Mouse (Mus musculus): ENCODE measurements around the gene Faap100. TPM values are rescaled to one million over a fixed set of nuclear protein-coding genes. Genes with fewer than 3 reads are reported as not detected.

Faap100 gene
- polyA plus RNA-seq, 1 experiment from 2014 or later, result 81.1 TPM

DNA sequence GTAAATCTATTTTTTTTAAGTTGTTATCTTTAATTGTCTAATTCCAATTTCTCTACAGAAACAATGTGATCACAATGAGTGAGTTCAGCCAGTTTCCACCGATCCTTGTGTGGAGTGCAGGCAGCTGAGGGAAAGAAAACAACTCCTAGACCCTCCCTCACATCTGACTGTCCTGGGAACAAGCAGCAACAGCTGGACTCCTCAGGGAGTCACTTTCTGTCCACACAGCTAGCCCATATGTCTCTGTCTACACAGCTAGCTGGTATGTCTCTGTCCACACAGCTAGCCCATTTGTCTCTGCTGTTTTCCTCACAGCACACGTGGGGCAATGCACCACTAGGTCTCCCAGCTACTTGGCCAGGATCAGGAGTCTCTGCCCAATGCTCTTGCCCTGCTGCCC, 19.0 kb upstream of the Faap100 start:
- WGBS, result 92% methylated on average over 2 of the region's 2 CpGs
- no peaks in the 10 kb centered on the region for H3K27me3 ChIP-seq
- H3K9ac ChIP-seq (replicated peaks), result no peak overlapping the region
- no peak overlapping the region for H3K27ac ChIP-seq
- H3K4me3 ChIP-seq (replicated peaks), result no peak overlapping the region
- H3K9me3 ChIP-seq, result no peaks in the 10 kb centered on the region
- no peak overlapping the region for H3K4me2 ChIP-seq (replicated peaks)
- peaks cover 85% of the 10 kb centered on the region for H3K36me3 ChIP-seq
- ATAC-seq, result no peak
- no peaks in the 10 kb centered on the region for H3K4me1 ChIP-seq (replicated peaks)

DNA sequence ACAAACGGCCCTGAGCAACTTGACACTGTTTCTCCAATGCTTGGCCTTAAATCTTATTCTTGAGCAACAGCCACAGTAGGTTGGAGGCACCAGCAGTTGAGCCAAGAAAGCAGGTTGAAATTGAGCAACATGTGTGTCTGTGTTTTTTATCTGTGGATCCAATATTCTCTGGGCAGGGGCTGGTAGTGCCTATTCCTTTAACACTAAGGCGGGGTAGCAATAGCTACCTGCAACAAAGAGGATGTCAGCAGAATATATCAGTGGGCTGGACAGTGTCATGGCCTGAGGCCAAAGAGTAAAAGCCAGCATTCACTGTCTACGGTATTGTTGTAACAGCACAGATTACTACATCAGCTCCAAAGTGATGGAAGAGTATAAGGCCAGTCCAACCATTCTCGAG, 17.1 kb upstream of the Faap100 start:
- H3K4me2 ChIP-seq (replicated peaks), result no peak overlapping the region
- H3K27ac ChIP-seq, result no peak overlapping the region
- H3K27me3 ChIP-seq, result no peaks in the 10 kb centered on the region
- no peak overlapping the region for H3K4me3 ChIP-seq (replicated peaks)
- peaks cover 79% of the 10 kb centered on the region for H3K36me3 ChIP-seq
- no peak for ATAC-seq
- 84% methylated on average over 4 of the region's 4 CpGs for WGBS
- H3K9me3 ChIP-seq, result no peaks in the 10 kb centered on the region
- H3K9ac ChIP-seq (replicated peaks), result no peak overlapping the region
- H3K4me1 ChIP-seq (replicated peaks), result no peaks in the 10 kb centered on the region

DNA sequence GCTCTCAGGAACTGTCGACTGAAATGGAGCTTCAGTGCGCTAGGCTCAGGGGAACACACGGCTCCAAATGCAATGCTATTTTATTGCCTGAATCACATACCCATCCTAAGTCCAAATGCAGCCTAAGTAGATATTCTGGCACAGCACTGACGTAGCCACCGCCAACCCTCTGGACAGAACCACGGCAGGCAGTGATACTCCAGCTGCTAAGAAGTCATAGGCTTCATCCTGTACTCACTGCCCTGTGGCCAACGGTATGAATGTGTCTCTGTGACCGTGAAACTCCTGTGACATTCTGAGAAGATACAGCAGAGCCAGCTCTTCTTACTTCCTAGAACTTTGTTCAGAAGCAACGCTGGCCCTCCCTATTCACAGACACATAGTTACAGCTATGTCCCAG, 10.0 kb upstream of the Faap100 start:
- WGBS, result 95% methylated on average over 9 of the region's 9 CpGs
- Histone ChIP-seq H3K4me3 (replicated peaks) (no peak overlapping the region), H3K9me3 (no peaks in the 10 kb centered on the region), H3K27ac (no peak overlapping the region), H3K36me3 (peaks cover 74% of the 10 kb centered on the region), H3K9ac (replicated peaks) (no peak overlapping the region), H3K27me3 (no peaks in the 10 kb centered on the region), H3K4me2 (replicated peaks) (no peak overlapping the region), H3K4me1 (replicated peaks) (no peaks in the 10 kb centered on the region)
- no peak for ATAC-seq

DNA sequence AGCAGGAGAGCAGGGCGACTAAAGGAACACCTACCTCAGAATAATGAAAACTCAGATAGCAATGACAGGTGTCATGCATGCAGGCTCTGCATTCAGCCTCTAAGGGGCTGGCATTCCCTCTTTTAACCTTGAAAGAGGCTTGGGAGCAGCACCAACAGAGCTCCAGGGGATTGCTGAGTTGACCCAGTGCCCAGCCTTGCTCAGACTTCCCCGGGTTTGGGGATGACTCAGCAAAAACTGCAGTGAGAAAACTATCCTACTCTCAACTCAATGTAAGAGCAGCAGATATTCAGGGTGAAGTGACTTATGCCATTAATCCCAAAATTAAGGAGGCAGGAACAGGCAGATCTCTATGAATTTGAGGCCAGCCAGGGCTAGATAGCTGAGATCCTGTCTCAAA, 8.6 kb upstream of the Faap100 start:
- Histone ChIP-seq H3K36me3 (peaks cover 74% of the 10 kb centered on the region), H3K27ac (no peak overlapping the region), H3K4me3 (replicated peaks) (no peak overlapping the region), H3K9me3 (no peaks in the 10 kb centered on the region), H3K9ac (replicated peaks) (no peak overlapping the region), H3K4me1 (replicated peaks) (no peaks in the 10 kb centered on the region), H3K4me2 (replicated peaks) (no peak overlapping the region), H3K27me3 (no peaks in the 10 kb centered on the region)
- no peak for ATAC-seq
- 77% methylated on average over 2 of the region's 2 CpGs for WGBS

DNA sequence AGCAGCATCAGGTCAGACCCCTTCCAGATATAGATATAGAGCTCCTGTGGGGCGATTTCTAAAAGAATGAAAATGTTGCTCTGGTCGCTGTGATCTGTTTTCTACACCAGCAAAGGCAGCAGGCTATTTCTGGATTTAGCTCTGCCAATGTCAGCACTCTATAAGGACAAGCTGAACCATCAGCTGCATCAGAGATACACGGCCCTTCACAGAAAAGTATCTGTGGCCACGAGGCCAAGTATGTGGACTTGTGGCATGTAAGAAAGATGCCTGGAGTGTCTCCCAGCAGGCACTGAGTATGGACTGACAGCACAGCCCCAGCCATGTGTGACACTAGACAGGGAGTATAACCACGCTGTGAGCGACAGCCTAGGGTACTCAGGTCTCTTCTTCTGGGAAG, 8.1 kb upstream of the Faap100 start:
- no peaks in the 10 kb centered on the region for H3K9me3 ChIP-seq
- ATAC-seq, result no peak
- WGBS, result 92% methylated on average over 6 of the region's 6 CpGs
- H3K27me3 ChIP-seq, result no peaks in the 10 kb centered on the region
- no peak overlapping the region for H3K9ac ChIP-seq (replicated peaks)
- no peaks in the 10 kb centered on the region for H3K4me1 ChIP-seq (replicated peaks)
- no peak overlapping the region for H3K4me3 ChIP-seq (replicated peaks)
- no peak overlapping the region for H3K4me2 ChIP-seq (replicated peaks)
- peaks cover 75% of the 10 kb centered on the region for H3K36me3 ChIP-seq
- no peak overlapping the region for H3K27ac ChIP-seq

DNA sequence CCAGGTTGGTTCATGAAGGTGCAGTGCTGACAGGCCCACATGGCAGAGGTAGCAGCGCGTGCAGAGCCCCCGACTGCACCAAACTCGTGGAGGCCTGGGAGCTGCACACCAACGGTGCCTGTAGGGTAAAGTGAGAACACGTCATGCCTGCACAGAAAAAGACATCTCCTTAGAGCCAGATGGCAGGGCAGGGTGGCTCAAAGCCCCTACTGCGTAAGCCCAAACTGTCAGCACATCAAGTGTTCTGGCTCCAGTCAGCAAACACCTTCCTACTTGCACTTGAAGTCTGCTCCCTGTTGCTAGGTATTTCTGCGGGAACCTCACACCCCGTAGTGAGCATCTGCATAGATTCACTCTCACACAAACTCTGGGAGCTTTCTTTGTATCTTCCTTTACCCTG, 3.9 kb upstream of the Faap100 start:
- WGBS, result 90% methylated on average over 9 of the region's 9 CpGs
- Histone ChIP-seq H3K4me2 (replicated peaks) (no peak overlapping the region), H3K9me3 (no peaks in the 10 kb centered on the region), H3K9ac (replicated peaks) (no peak overlapping the region), H3K4me3 (replicated peaks) (no peak overlapping the region), H3K4me1 (replicated peaks) (peaks cover 15% of the 10 kb centered on the region), H3K36me3 (peaks cover 68% of the 10 kb centered on the region), H3K27me3 (no peaks in the 10 kb centered on the region), H3K27ac (no peak overlapping the region)
- no peak for ATAC-seq

DNA sequence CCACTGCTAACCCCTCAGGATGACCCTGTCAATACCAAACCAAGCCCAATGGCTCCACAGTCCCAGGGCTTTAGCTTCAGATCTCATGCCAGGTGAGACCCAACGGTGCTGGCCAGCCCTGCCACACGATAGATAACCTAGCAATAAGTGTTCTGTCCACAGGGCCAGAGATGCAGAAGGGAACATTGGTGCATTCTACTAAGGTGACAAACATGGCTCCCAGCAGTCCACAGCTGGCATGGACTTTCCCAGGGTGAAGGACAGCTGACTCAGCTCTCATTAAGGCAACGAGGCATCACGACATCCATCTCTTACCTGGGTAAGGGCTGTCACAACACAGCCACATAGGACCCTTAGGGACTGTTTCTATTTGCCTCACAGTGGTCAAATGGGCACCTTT, 2.6 kb upstream of the Faap100 start:
- no peak overlapping the region for H3K4me2 ChIP-seq (replicated peaks)
- H3K4me3 ChIP-seq (replicated peaks), result no peak overlapping the region
- no peak overlapping the region for H3K27ac ChIP-seq
- peaks cover 67% of the 10 kb centered on the region for H3K36me3 ChIP-seq
- WGBS, result 91% methylated on average over 4 of the region's 4 CpGs
- ATAC-seq, result no peak
- no peaks in the 10 kb centered on the region for H3K9me3 ChIP-seq
- H3K4me1 ChIP-seq (replicated peaks), result peaks cover 28% of the 10 kb centered on the region
- no peak overlapping the region for H3K9ac ChIP-seq (replicated peaks)
- H3K27me3 ChIP-seq, result no peaks in the 10 kb centered on the region

DNA sequence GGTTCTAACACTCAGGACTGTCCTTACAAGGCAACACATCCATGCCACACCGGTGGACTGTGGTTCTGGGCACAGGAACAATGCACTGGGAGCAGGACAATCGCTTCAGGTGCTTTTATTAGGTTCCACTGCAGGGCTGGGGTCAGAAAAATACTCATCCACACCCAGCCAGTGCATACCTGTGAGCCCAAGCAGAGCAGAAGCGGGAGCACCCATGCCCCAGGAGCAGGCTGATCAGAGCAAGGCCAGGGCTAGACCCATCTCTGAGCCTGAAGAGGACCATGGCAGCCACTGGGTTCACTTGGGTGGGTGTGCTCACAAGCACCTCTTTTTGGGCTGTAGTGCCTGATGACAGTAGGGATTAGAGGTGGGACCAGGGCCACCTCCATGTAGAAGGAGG, 1.7 kb upstream of the Faap100 start:
- H3K27me3 ChIP-seq, result no peaks in the 10 kb centered on the region
- H3K4me2 ChIP-seq (replicated peaks), result no peak overlapping the region
- H3K9me3 ChIP-seq, result no peaks in the 10 kb centered on the region
- peaks cover 31% of the 10 kb centered on the region for H3K4me1 ChIP-seq (replicated peaks)
- 93% methylated on average over 3 of the region's 3 CpGs for WGBS
- H3K36me3 ChIP-seq, result peaks cover 69% of the 10 kb centered on the region
- no peak overlapping the region for H3K27ac ChIP-seq
- no peak for ATAC-seq
- H3K4me3 ChIP-seq (replicated peaks), result no peak overlapping the region
- H3K9ac ChIP-seq (replicated peaks), result no peak overlapping the region

DNA sequence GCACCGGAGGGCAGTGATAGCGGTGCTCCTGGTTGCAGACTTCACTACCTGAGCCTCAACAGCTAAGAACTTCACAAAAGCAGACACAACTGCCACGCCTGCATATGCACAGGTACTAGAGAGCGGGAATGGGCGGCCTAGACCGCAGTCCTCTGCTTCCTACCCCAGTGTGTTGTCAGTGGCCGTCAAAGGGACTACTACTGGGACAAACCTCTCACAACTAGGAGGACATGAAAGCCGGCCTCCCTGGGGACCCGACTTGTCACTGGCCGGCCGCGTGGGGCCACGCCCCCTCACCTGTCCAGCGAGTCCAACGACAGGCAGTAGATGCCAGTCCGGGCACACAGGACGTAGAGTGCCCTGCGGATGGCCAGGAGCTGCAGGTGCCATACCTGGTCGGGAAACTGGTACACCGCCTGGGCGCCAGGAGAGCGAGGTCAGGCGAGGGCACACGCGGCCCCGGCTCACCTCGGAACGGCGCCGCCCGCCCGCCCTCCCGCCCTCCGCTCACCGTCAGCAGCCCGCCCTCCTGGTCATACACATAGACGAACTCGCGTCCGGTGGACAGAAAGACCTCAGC, 443 bp downstream of the Faap100 start:
- H3K4me3 ChIP-seq (replicated peaks), result peak overlapping the region; percentile 88
- peaks cover 31% of the 10 kb centered on the region for H3K4me1 ChIP-seq (replicated peaks)
- peak overlapping the region; percentile 89 for H3K9ac ChIP-seq (replicated peaks)
- H3K27me3 ChIP-seq, result no peaks in the 10 kb centered on the region
- peak overlapping the region; percentile 97 for H3K4me2 ChIP-seq (replicated peaks)
- H3K27ac ChIP-seq, result peak overlapping the region; percentile 72
- 4% methylated on average over 27 of the region's 40 CpGs for WGBS
- no peaks in the 10 kb centered on the region for H3K9me3 ChIP-seq
- ATAC-seq, result peak; percentile 47
- peaks cover 70% of the 10 kb centered on the region for H3K36me3 ChIP-seq

DNA sequence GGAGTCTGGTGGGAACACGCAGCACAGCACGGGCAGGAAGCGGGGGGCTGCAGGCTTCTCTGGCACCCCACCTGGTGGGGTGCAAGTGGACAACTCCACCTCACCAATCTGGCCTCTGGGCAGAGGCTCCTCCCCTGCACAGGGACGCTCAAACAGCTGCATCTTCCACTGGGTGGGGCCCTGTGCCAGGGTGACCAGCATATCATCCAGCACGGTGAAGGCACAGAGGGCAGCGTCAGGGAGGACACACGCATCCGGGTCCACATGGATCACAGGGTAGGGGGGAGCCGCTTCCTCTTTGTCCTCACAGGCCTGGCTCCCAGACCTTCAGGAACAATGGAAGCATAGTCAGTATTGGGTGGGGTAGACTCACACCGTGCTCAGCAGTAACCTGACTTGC, 1.2 kb downstream of the Faap100 start:
- peaks cover 70% of the 10 kb centered on the region for H3K36me3 ChIP-seq
- peaks cover 31% of the 10 kb centered on the region for H3K4me1 ChIP-seq (replicated peaks)

DNA sequence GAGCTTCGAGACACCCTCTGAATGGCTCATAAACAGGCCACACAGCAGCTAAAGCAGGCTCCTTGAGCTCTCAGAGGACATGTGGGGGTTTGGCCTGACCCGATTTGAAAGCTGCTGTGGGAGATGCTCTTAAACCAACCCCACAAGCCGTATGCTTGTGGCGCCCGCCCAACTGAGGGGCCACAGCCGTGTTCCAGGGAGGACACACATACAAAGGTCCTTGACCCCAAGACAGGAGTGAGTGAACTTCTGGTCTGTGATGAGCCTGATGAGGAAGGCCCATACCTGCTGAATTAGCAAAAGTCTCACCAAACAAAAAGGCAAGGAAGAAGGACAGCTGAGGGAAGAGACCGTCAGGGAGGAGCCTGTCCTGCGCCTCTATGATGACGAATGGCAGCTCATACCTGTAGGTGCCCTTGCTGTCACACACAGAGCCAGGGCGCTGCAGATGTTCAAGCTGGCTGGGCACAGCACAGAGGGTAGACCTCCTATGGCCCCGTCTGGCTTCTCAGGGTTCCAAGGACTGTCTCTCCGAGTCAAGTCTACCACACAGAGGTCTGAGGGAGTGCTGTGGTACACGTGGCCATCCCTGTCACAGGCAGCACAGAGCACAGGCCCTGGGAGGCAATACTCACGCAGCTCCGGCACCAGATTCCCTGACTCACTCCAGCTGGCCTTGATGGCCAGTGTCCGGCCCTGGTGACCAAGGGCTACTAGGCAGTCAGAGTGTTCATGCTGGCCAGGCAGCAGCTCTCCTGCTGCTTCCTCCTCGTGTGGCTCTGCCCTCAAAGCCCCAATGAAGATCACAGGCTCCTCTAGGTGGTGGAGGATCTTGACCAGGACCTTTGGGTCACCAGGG, 2.0 kb downstream of the Faap100 start:
- H3K4me3 ChIP-seq (replicated peaks), result peak overlapping the region; percentile 88; the same call in 1 of the 2 replicates
- H3K4me2 ChIP-seq (replicated peaks), result peak overlapping the region; percentile 97
- H3K36me3 ChIP-seq, result peaks cover 70% of the 10 kb centered on the region
- no peaks in the 10 kb centered on the region for H3K27me3 ChIP-seq
- H3K9ac ChIP-seq (replicated peaks), result peak overlapping the region; percentile 89
- no peaks in the 10 kb centered on the region for H3K9me3 ChIP-seq
- no peak overlapping the region for H3K27ac ChIP-seq
- ATAC-seq, result no peak
- H3K4me1 ChIP-seq (replicated peaks), result peaks cover 31% of the 10 kb centered on the region
- 90% methylated on average over 17 of the region's 17 CpGs for WGBS

More for the DNA sequence above, 1.2 kb downstream of the Faap100 start:
- WGBS, result 76% methylated on average over 9 of the region's 10 CpGs
- Histone ChIP-seq H3K4me3 (replicated peaks) (peak overlapping the region; percentile 88), H3K9me3 (no peaks in the 10 kb centered on the region), H3K27me3 (no peaks in the 10 kb centered on the region), H3K27ac (peak overlapping the region; percentile 72; the same call in 1 of the 2 replicates), H3K9ac (replicated peaks) (peak overlapping the region; percentile 89), H3K4me2 (replicated peaks) (peak overlapping the region; percentile 97)
- ATAC-seq, result peak; percentile 21; the same call in 1 of the 2 replicates

DNA sequence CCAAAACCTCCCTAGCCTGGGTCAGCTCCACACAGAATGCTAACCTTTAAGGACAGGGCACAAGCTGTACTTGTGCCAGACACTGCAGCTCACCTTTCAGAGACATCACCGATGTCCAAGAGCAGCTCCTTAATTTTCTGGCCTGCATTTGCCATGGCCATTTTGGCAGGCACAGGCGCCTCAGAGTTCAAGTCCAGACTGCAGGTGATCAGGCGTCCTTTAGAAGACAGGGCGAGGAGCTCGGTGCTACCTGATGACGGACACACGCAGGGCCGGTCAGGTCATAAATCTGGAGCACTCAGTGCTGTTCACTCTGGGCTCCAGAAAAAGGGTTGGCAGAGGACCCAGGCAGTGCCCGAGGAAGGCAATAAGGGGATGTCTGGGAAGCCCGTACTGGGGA, 3.2 kb downstream of the Faap100 start:
- no peak for ATAC-seq
- Histone ChIP-seq H3K27ac (no peak overlapping the region), H3K4me1 (replicated peaks) (peaks cover 31% of the 10 kb centered on the region), H3K9ac (replicated peaks) (0 out of 2 replicates have a peak overlapping the region, but pooled peaks have one; percentile 19), H3K36me3 (peaks cover 71% of the 10 kb centered on the region), H3K4me2 (replicated peaks) (no peak overlapping the region), H3K9me3 (no peaks in the 10 kb centered on the region), H3K27me3 (no peaks in the 10 kb centered on the region), H3K4me3 (replicated peaks) (no peak overlapping the region)
- 96% methylated on average over 10 of the region's 10 CpGs for WGBS
